Mouse (Mus musculus) MEL (cell line): Measurements from ENCODE around the gene Rspo1. TPM values are rescaled to one million over a fixed set of nuclear protein-coding genes. Genes with fewer than 3 reads are reported as not detected.

ENCODE experiments used
- DNase-seq: peaks from one replicate; pipeline ENCODE4 v3.0.0; 2011; ENCODE audit warnings: low read depth, low spot score
- H3K27ac ChIP-seq: 2 replicates; pipeline ENCODE4 v1.5.1; 2012; ENCODE audit warnings: low read depth, mild to moderate bottlenecking, control low read depth, low read length, moderate library complexity; ENCODE audit not compliant: control insufficient read depth
- H3K27me3 ChIP-seq, 2 experiments: fragments of 150-350 bp in 1 of 2; sonication (generic) in 1 of 2; 2 replicates each; pipeline ENCODE4 v1.6.1; 2012; ENCODE audit warnings: low read length in 2 of 2, mild to moderate bottlenecking in 2 of 2, improper control_type of control experiment in 1 of 2, moderate library complexity in 1 of 2; ENCODE audit not compliant: insufficient read depth in 2 of 2, control insufficient read depth in 1 of 2
- H3K36me3 ChIP-seq, 2 experiments: 2 replicates each; pipeline ENCODE4 v1.6.1; 2012 to 2014; ENCODE audit warnings: low read length in 2 of 2, improper control_type of control experiment in 1 of 2, inconsistent platforms in 1 of 2, mild to moderate bottlenecking in 1 of 2; ENCODE audit not compliant: insufficient read depth in 2 of 2, control insufficient read depth in 1 of 2
- H3K4me1 ChIP-seq, 2 experiments: fragments of 150-350 bp in 1 of 2; sonication (generic) in 1 of 2; 2 replicates each; pipeline ENCODE4 v1.6.1; 2012; ENCODE audit warnings: low read length in 2 of 2, improper control_type of control experiment in 1 of 2, mild to moderate bottlenecking in 1 of 2; ENCODE audit not compliant: insufficient read depth in 2 of 2, control insufficient read depth in 1 of 2
- H3K4me3 ChIP-seq, 2 experiments: fragments of 150-350 bp in 1 of 2; sonication (generic) in 1 of 2; 2 replicates each; pipeline ENCODE4 v1.5.1; 2012; ENCODE audit warnings: low read depth in 2 of 2, low read length in 2 of 2, mild to moderate bottlenecking in 2 of 2, moderate library complexity in 2 of 2, control low read depth in 1 of 2, improper control_type of control experiment in 1 of 2; ENCODE audit not compliant: control insufficient read depth in 1 of 2, insufficient read depth in 1 of 2
- H3K79me2 ChIP-seq: 2 replicates; pipeline ENCODE4 v1.6.1; 2012; ENCODE audit warnings: mild to moderate bottlenecking, low read length, moderate library complexity; ENCODE audit not compliant: control insufficient read depth, poor library complexity, insufficient read depth
- H3K9ac ChIP-seq: 2 replicates; pipeline ENCODE4 v1.6.1; 2012; ENCODE audit warnings: low read depth, mild to moderate bottlenecking, control low read depth, low read length, moderate library complexity; ENCODE audit not compliant: control insufficient read depth, poor library complexity, severe bottlenecking
- H3K9me3 ChIP-seq: fragments of 150-350 bp; sonication (generic); replicated peaks from 2 replicates; pipeline ENCODE4 v1.6.1; 2012; ENCODE audit warnings: mild to moderate bottlenecking, low read length, improper control_type of control experiment, moderate library complexity; ENCODE audit not compliant: insufficient read depth
- BHLHE40 ChIP-seq: IDR thresholded peaks from 2 replicates; pipeline ENCODE4 v1.6.1; 2012; ENCODE audit warnings: low read depth, mild to moderate bottlenecking, inconsistent platforms, low read length, improper control_type of control experiment, borderline replicate concordance
- CHD1 ChIP-seq: IDR thresholded peaks from 2 replicates; pipeline ENCODE4 v1.6.1; 2012; ENCODE audit warnings: low read depth, mild to moderate bottlenecking, inconsistent platforms, low read length, improper control_type of control experiment
- E2F4 ChIP-seq: IDR thresholded peaks from 2 replicates; pipeline ENCODE4 v1.6.1; 2011; ENCODE audit warnings: low read depth, low read length, improper control_type of control experiment, borderline replicate concordance
- ETS1 ChIP-seq: IDR thresholded peaks from 2 replicates; pipeline ENCODE4 v1.6.1; 2012; ENCODE audit warnings: low read depth, mild to moderate bottlenecking, inconsistent platforms, low read length, improper control_type of control experiment, moderate library complexity
- GATA1 ChIP-seq: IDR thresholded peaks from 2 replicates; pipeline ENCODE4 v1.6.1; 2011; ENCODE audit warnings: low read depth, low read length, improper control_type of control experiment
- MAFK ChIP-seq: IDR thresholded peaks from 2 replicates; pipeline ENCODE4 v1.6.1; 2011; ENCODE audit warnings: low read depth, mild to moderate bottlenecking, low read length, improper control_type of control experiment, borderline replicate concordance
- MAZ ChIP-seq: IDR thresholded peaks from 2 replicates; pipeline ENCODE4 v1.6.1; 2012; ENCODE audit warnings: low read depth, mild to moderate bottlenecking, inconsistent platforms, low read length, improper control_type of control experiment
- MEF2A ChIP-seq: IDR thresholded peaks from 2 replicates; pipeline ENCODE4 v1.6.1; 2014; ENCODE audit warnings: low read depth, mild to moderate bottlenecking, inconsistent platforms, low read length, improper control_type of control experiment; ENCODE audit not compliant: poor library complexity, insufficient replicate concordance, severe bottlenecking; ENCODE audit errors: extremely low read depth
- MXI1 ChIP-seq: IDR thresholded peaks from 2 replicates; pipeline ENCODE4 v1.6.1; 2011; ENCODE audit warnings: mild to moderate bottlenecking, low read depth, low read length, improper control_type of control experiment
- MYB ChIP-seq: IDR thresholded peaks from 2 replicates; pipeline ENCODE4 v1.6.1; 2011; ENCODE audit warnings: mild to moderate bottlenecking, low read depth, low read length, improper control_type of control experiment
- MYC ChIP-seq: IDR thresholded peaks from 2 replicates; pipeline ENCODE4 v1.6.1; 2011; ENCODE audit warnings: low read depth, mild to moderate bottlenecking, low read length, improper control_type of control experiment, moderate library complexity
- NRF1 ChIP-seq: IDR thresholded peaks from 2 replicates; pipeline ENCODE4 v1.6.1; 2014; ENCODE audit warnings: low read depth, mild to moderate bottlenecking, inconsistent platforms, low read length, improper control_type of control experiment, moderate library complexity; ENCODE audit not compliant: poor library complexity, insufficient read depth, severe bottlenecking
- POLR2A ChIP-seq, 2 experiments: IDR thresholded peaks; 2 replicates each; pipeline ENCODE4 v1.6.1; 2011 to 2012; ENCODE audit warnings: low read length in 2 of 2, mild to moderate bottlenecking in 2 of 2, control low read depth in 1 of 2, improper control_type of control experiment in 1 of 2, low read depth in 1 of 2, moderate library complexity in 1 of 2; ENCODE audit not compliant: control insufficient read depth in 1 of 2, insufficient read depth in 1 of 2, poor library complexity in 1 of 2
- POLR2AphosphoS2 ChIP-seq: IDR thresholded peaks from 2 replicates; pipeline ENCODE4 v1.6.1; 2011; ENCODE audit warnings: low read length, improper control_type of control experiment
- RCOR1 ChIP-seq: IDR thresholded peaks from 2 replicates; pipeline ENCODE4 v1.6.1; 2012; ENCODE audit warnings: low read depth, mild to moderate bottlenecking, inconsistent platforms, low read length, improper control_type of control experiment
- SMC3 ChIP-seq: IDR thresholded peaks from 2 replicates; pipeline ENCODE4 v1.6.1; 2011; ENCODE audit warnings: low read depth, low read length, improper control_type of control experiment
- TAL1 ChIP-seq: IDR thresholded peaks from 2 replicates; pipeline ENCODE4 v1.6.1; 2012; ENCODE audit warnings: mild to moderate bottlenecking, inconsistent platforms, low read length, moderate library complexity, mixed read lengths
- USF2 ChIP-seq, 2 experiments: IDR thresholded peaks; 2 replicates each; pipeline ENCODE4 v1.6.1; 2011 to 2012; ENCODE audit warnings: improper control_type of control experiment in 2 of 2, low read length in 2 of 2, borderline replicate concordance in 1 of 2, inconsistent platforms in 1 of 2, low read depth in 1 of 2, mild to moderate bottlenecking in 1 of 2; ENCODE audit not compliant: insufficient read depth in 1 of 2
- ZC3H11A ChIP-seq: IDR thresholded peaks from 2 replicates; pipeline ENCODE4 v1.6.1; 2012; ENCODE audit warnings: low read depth, mild to moderate bottlenecking, inconsistent platforms, low read length, improper control_type of control experiment
- ZKSCAN1 ChIP-seq: IDR thresholded peaks from 2 replicates; pipeline ENCODE4 v1.6.1; 2012; ENCODE audit warnings: low read depth, mild to moderate bottlenecking, inconsistent platforms, low read length, improper control_type of control experiment, moderate library complexity
- ZMIZ1 ChIP-seq: IDR thresholded peaks from 2 replicates; pipeline ENCODE4 v1.6.1; 2012; ENCODE audit warnings: low read depth, mild to moderate bottlenecking, inconsistent platforms, low read length, improper control_type of control experiment, moderate library complexity
- ZNF384 ChIP-seq: IDR thresholded peaks from 2 replicates; pipeline ENCODE4 v1.6.1; 2012; ENCODE audit warnings: low read depth, mild to moderate bottlenecking, inconsistent platforms, low read length, improper control_type of control experiment
- polyA plus RNA-seq, 2 experiments: library from polyadenylated mRNA; stranded (reverse) in 1 of 2; unstranded in 1 of 2; fragments of >175 nt in 1 of 2; fragments of >200 nt in 1 of 2; gene quantifications; 2 replicates each; pipeline versions ENCODE4 v1.2.1 to v1.2.4; 2012; ENCODE audit warnings: low replicate concordance in 2 of 2, low read depth in 1 of 2; ENCODE audit not compliant: insufficient read length in 2 of 2, insufficient read depth in 1 of 2, missing spikeins in 1 of 2
- total RNA-seq: library from RNA; depleted of rRNA; stranded (reverse); fragments of 300-350 nt; gene quantifications from 2 replicates; pipeline ENCODE4 v1.2.3, GENCODE M21; 2012

Rspo1 gene
- total and polyA plus RNA-seq, 3 experiments: not detected

GRCm38 (mm10) chr4:124969219-124969848 lies 16.9 kb upstream of the Rspo1 start:
- Histone ChIP-seq H3K9me3 (no peaks in the 10 kb centered on the region), H3K9ac (no peak overlapping the region), H3K27ac (no peak overlapping the region), H3K79me2 (no peaks in the 10 kb centered on the region), H3K36me3 (no peaks in the 10 kb centered on the region), H3K4me3 (no peak overlapping the region), H3K27me3 (no peaks in the 10 kb centered on the region), H3K4me1 (no peaks in the 10 kb centered on the region)
- TF ChIP-seq MXI1: no peak
- TF ChIP-seq E2F4: no peak
- TF ChIP-seq RCOR1: no peak
- no peak for TF ChIP-seq BHLHE40
- TF ChIP-seq POLR2AphosphoS2: no peak
- no peak for TF ChIP-seq GATA1
- TF ChIP-seq ETS1: no peak
- no peak for TF ChIP-seq ZMIZ1
- no peak for TF ChIP-seq MAFK
- no peak for TF ChIP-seq SMC3
- no peak for TF ChIP-seq MYB
- no peak for TF ChIP-seq USF2 (IDR thresholded peaks at IDR 0.05; ENCODE audit: borderline replicate concordance in 1 of 2, insufficient read depth in 1 of 2, low read depth in 1 of 2, low read length in 2 of 2)
- no peak for TF ChIP-seq NRF1
- TF ChIP-seq ZKSCAN1: no peak
- no peak for TF ChIP-seq ZC3H11A
- no peak for TF ChIP-seq TAL1
- TF ChIP-seq CHD1: no peak
- no peak for TF ChIP-seq MAZ
- DNase-seq: no peak

GRCm38 (mm10) chr4:124970194-124970593 lies 16.0 kb upstream of the Rspo1 start:
- Histone ChIP-seq H3K79me2 (no peaks in the 10 kb centered on the region), H3K9me3 (no peaks in the 10 kb centered on the region), H3K27me3 (no peaks in the 10 kb centered on the region), H3K4me3 (no peak overlapping the region), H3K9ac (no peak overlapping the region), H3K4me1 (no peaks in the 10 kb centered on the region), H3K27ac (no peak overlapping the region), H3K36me3 (no peaks in the 10 kb centered on the region)
- TF ChIP-seq MYB (no peak), MAFK (no peak), ZNF384 (no peak), MYC (no peak), TAL1 (no peak), MEF2A (no peak), POLR2A (IDR thresholded peaks at IDR 0.05; ENCODE audit: control insufficient read depth in 1 of 2, insufficient read depth in 1 of 2, low read depth in 1 of 2, low read length in 2 of 2, poor library complexity in 1 of 2) (no peak)
- no peak for DNase-seq
